Mouse (Mus musculus) left cerebral cortex, postnatal 10 days (tissue): ENCODE data around the gene Tmem158. TPM values are rescaled to one million over a fixed set of nuclear protein-coding genes. Genes with fewer than 3 reads are reported as not detected.
A peak's percentile ranks its signal among the peaks of the same experiment; 100 is the strongest.

Experiments
- DNase-seq, 2 experiments: peaks; one replicate each; pipeline ENCODE4 v3.0.0; 2021 to 2022; ENCODE audit warnings: low spot score in 2 of 2, mixed read lengths in 1 of 2; ENCODE audit errors: extremely low spot score in 1 of 2
- intact Hi-C: fragments of 180-260 bp; cut with DNase I; formaldehyde crosslinking; loops from one replicate; pipeline ENCODE4 v1.15.1; 2025
- total RNA-seq, 2 experiments: library from RNA; stranded (reverse); gene quantifications; 2 replicates each; pipeline ENCODE4 v1.2.3; 2021

Tmem158 gene
- 10 to 100 TPM; 81.5 to 87.1 TPM for total RNA-seq

DNA sequence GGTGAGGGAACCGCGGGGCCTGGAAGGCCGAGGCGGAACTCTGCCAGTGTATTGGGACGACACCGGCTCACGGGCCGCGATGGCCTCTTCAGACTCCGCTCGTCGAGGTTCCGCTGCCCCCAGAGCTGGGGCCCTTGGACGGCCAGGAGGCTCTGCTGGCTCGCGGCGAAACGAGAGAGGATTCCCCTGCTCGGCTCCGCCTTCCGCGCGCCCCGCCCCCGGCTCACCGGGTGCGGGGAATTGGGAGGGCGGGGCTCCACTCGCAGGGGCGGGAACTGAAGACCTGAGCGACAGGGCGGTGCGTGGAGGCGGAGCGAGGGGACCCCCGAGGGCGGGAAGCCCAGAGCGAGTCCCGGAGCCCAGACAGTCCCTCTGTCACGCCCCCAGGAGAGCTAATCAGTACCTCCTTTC is at the start of gene Tmem158:
Gene Tmem158, minus strand, starts transcription at position 154 of the 411 bp plus-strand sequence.
- peak; percentile 79 to 90 for DNase-seq
- intact Hi-C loops, result loop anchor here (2.0 to 5.0 kb wide), 2 partner anchors 107 to 178 kb away; partner anchors contain the start of gene Lars2

DNA sequence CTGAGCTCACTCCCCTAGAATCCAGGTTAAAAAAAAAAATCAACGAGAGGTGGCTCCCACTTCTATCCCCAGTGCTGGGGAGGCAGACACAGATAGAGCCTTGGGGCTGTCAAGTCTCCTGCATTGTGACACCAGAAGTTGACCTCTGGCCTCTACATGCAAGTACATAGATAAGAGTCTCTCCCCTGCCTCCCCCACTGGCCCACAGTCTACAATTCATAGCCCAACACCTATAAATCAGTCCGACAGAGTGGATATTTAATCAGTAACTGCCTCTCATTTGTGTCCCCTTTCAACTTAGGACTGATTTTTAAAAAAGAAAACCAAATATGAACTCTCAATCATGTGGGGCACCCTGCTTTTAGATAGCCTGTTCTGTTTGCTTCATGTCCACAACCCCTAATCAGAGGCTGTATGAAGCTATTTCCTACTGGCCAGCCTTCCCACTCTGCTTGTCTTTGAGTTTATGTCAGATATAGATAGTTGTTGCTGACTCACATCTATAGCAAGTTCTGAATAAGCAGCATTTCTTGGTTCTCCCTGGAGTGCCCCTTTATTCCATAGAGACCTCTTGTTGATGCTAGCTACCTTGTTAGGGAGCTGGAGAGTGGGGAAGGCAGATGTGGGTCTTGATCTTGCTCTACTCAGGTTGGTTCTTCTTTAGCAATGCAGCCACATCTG is 49.3 kb upstream of the Tmem158 start:
- intact Hi-C loops, result no loop called here
- DNase-seq, result no peak

DNA sequence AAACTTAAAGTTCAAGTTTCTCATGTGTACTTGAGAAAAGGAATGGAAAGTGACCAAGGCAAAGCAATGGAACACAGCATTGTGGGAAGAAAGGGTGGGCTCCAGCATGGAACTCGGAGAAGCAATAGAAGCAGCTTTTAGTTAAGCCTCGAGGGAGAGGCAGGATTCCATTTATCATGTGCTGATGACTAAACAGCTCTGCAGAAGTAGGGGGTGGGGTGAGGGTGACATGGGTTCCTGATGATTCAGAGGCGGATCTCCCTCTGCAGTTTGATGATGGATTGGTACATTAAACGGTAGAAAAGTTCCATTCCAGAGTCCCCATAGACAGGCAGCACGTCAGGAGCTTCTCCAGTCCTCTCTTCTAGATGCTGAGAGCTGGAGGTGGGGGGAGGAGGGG is 48.5 kb upstream of the Tmem158 start:
- no peak for DNase-seq
- intact Hi-C loops, result no loop called here

DNA sequence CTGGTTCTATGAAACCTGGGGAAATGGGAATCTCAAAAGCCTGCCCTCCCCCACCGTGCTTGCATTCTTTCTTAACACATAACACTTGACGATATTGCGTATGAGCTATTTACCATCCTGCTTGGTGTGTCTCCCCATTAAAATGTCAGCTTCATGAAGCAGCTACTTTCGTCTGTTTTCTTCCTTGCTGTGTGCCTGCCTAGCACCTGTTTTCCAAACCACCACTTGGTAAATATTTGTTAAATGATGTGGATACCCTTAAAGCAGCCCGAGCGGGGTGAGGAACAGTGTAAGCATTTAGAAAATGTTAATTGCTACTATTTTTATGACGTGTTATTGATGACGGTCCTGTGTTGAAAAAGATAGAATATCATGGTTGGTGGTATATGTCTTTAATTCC is 44.4 kb upstream of the Tmem158 start:
- no peak for DNase-seq
- intact Hi-C loops, result no loop called here

DNA sequence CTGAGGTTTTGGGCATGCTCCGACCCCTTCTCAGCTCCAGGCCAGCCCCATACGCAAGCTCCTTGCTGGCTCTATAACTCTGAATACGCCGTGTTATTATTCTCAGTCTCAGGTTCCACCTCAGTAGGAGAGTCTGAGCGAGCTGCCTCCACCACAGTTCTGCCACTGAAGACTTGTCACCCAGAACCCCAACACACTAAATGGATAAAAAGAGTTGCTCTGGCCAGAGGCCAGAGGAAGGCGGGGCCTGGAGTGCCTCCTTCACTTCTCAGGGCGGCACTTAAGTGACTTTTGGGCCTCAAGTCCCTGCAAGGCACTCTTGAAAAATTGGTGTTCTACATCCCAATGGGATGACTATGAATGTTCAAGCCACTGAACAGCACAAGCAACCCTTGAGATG is 43.4 kb upstream of the Tmem158 start:
- DNase-seq, result no peak
- intact Hi-C loops, result no loop called here

DNA sequence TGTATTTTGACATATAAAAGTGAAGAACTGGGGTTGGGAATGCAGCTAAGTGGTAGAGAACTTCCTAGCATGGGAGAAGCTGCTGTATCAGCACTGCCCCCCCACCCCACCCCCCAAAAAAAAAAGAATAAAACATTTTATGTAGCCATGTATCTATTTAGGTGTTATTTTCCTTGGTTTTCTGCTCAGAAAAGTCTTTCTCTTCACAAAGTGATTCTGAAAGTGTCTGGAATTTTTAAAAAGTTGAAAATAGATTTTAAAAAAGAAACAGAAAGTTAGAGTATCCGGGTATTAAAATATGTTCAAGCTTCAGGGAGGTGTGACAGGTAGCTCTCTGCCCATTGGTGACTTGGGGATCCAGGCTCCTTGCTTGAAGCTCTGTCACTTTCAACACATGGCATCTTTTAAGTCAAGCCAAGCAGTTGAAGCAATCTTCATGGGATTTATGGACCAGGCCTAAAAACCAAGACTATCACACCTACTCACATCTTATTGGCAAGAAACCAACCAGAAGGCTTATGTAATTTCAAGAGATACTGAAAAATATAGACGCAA is 42.3 kb upstream of the Tmem158 start:
- intact Hi-C loops, result no loop called here
- DNase-seq, result no peak

DNA sequence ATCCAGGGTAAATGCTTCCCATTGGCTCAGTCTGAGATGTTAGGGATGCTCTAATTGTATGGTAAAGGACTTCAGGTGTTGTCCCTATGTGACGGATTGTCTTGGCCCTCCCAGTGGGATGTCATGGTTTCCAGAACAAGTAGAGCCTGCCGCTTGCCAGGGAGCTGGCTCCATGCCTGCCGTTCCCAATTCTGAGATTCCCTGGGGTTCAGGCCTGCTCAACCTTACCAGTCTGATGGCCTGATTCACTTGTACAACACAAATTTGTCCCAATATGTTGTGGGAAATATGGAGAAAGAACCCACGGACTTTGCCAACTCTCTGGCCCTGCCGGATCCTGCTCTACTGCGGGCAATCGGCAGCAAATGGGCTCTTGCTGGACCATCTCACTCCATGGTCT is 37.3 kb upstream of the Tmem158 start:
- DNase-seq, result no peak
- intact Hi-C loops, result no loop called here

DNA sequence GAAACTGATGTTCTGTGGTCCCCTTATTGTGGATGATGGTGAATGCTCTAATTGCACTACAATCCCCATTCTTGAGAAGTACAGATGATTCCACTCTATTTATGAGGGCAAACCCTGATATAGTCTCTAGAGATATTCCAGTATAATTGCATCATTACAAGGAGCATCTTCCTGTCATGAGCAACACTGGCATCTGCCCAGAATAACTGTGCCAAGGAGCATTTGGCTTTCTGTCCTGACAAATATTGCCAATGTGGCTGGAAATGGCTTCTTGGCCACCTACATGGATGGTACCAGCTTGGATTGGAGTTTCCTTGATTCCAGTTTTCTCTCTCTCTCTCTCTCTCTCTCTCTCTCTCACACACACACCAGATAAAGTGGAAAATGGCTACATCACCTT is 35.7 kb upstream of the Tmem158 start:
- no peak for DNase-seq
- intact Hi-C loops, result no loop called here

DNA sequence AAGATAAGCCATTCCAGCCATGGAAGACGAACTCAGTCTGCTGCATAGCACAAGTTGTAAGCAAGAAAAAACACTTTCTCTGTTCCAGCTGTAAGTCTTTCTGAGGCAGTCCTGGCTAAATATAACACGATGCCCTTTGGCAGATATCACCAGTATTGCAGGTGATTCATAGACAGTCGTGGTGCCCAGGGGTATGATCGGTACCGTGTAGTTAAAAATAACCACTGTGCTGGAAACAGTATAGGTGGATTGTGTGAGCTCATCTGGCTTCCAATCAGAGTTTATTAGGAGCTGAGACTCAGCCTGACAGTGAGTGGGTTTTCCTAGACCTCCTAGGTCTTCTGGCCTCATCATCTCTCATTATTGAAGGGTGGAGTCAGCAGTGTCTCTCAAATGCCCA is 34.0 kb upstream of the Tmem158 start:
- no peak for DNase-seq
- intact Hi-C loops, result no loop called here

DNA sequence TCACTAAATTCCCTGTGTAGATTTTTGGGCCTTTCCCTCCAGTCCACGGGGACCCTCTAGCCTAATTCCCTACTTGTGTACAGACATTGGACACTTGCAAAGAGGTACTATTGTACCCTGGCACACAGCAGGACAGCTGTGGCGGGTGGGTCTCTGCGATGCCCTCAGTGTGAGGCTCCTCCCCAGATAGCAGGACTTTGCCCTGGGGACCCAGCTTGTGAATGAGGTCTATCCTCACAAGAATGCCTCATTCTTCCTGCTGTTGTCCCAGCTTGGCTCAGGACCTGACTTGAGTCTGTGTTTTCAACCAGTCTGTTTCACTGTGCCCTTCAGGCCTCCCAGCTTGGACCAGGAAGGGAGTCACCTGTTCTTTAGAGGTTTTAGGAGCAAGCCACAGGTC is 27.8 kb upstream of the Tmem158 start:
- no peak for DNase-seq
- intact Hi-C loops, result no loop called here

DNA sequence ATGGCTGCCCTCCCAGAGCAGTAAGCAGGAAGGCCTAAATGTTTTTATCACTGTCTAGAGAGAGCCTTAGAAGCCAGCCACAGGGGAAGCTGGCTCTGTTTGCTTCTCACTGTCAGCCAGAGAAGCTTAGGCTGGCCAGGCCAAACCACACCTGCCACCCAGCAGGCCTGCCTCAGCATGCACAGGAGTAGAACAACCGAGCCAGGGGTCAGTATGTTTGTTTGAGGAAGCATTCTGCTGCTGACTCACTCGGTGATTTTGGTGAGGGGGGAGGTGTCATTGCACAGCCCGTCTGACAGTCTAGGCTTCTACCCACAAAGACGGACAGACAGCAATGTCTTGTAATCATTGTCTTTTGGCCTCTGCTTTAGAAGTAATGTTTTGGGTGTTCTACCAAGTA is 25.1 kb upstream of the Tmem158 start:
- peak in 1 of 2 experiments; percentile 27 for DNase-seq
- intact Hi-C loops, result no loop called here

DNA sequence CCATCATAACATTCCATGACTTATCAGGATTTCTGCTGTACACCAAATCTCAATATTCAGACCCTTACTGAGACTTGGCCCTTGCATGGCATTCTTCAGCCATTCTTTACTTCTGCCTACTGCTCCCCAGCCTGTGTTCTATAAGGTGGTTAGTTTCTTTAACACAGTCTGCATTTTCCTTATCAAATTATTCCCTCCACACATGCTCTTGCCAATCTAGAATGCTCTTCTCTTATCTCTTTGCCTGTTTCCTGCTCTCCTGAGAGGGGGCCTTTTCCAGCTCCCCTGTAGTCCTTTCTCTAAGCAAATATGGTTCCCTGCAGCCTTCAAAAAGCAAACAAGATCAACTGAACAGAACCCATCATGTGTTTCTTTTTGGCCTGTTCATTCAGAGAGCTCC is 20.2 kb upstream of the Tmem158 start:
- intact Hi-C loops, result no loop called here

DNA sequence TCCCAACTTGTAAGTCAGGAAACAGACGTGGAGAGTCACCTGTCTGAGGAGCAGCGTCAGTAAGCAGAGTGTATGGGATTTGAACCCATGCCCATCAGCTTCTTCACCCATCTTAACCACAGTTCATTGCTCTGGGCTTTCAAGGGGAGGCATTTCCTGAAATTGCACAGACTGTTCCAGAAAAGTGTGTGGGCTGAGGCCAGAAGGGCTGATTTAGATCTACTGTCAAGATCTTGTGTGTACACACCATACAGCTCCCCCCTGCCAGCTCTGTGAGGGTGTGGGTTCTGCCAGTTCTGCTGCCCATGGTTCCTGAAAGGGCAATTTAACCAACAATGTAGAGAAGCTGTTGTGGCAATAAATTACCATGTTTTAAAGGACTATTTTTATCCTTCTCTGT is 17.4 kb upstream of the Tmem158 start:
- DNase-seq, result no peak
- intact Hi-C loops, result no loop called here

More for the DNA sequence above, 20.2 kb upstream of the Tmem158 start:
- no peak for DNase-seq

DNA sequence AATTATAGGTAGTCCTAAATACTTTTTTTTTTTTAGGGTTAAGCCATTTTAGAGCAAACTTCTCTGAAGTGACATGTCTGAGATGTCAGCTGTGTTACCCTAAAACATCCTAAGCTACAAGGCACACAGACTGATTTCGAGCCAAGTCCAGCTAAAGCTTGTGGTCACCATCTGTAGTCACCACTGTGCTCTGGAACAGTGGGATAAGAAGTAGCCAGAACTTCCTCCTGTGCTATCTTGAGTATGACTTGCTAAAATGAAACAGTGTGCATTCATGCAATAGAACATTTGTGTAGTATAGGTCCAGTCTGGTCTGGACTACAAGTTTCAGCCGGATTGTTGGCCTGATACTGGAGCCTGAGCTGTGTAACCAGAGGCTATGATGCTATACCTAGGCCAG is 14.8 kb upstream of the Tmem158 start:
- intact Hi-C loops, result no loop called here

DNA sequence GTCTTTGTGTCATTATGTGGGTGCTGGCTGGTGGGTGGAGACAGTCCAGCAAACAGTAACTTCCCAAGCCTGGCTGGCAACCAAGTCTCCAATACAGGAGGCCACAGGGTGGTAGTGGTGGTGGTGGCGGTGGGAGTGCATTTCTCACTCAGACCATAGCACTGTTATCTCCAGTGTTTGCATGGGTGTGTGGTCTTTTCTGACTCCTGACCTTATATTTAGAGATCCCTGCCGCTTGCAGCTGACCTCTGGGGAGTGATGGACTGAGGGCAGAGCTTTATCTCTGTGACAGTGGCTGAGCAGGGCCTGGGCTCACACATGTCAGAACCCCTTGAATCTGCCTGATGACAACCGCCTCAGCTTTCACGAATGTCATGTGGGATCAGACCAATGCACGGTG is 14.1 kb upstream of the Tmem158 start:
- intact Hi-C loops, result no loop called here
- no peak for DNase-seq

More for the DNA sequence above, 14.8 kb upstream of the Tmem158 start:
- DNase-seq, result no peak

DNA sequence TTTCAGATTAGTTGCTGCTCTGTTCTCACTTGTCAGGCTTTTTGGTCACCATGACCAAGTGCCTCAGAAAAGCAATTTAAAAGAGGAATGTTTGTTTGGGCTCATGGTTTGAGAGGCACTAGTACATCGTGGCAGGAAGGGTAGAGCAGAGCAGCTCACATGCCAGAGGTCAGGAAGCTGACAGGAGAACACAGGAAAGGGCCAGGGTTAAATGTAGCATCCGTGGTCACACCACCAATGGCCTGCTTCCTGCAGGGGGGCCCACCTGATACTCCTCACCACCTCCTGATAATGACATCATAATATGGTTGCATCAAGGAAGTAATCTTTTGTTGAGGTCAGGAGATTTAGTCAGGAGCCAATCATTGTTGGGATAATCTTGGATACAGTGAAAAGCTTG is 13.3 kb upstream of the Tmem158 start:
- intact Hi-C loops, result no loop called here

DNA sequence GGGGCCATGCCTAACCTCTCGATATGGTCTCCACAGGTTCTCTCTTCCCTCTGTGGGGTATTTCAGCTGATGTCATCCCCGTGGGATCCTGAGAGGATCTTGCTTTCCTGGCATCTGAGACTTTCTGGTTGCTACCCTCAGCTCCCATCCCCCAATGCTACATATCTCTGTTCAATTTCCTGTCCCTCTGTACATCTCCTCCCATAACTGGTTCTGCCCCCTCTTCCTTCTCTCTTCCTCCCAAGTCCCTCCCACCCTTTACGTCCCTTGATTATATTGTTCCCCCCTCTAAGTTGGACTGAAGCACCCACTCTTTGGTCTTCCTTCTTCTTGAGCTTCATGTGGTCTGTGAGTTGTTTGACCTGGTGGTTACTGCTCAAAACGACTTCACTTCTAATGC is 11.0 kb upstream of the Tmem158 start:
- intact Hi-C loops, result no loop called here
- no peak for DNase-seq

More for the DNA sequence above, 13.3 kb upstream of the Tmem158 start:
- no peak for DNase-seq

DNA sequence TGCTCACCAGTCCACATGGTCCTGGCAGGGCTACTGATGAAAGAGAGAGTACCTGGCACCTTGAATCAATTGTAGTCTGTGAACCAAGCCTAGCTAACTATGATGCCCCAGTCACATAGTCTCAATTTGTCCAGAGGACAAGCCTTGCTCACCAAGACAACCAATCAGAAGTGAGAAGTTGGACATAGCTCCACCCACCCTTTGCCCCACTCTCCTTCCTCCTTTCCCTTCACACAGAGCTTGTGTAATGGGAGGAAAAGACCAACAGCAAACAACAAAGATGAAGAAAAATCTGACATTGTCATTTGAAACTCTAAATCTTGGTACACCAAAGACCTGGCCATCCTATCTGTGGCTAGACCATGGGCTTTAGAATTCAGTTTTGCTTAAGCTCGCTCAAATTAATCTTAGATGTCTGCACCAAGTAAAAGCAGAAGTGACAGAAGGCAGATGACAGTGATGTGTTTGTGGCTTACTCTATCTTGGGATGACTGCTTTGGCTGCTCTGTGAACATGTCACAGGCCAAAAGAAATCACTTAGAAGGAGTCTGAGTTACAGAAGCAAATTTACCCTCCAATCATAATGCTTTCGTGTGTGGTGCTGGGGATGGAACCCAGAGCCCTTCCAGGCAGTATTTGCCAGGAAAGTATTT is 9.5 kb upstream of the Tmem158 start:
- DNase-seq, result no peak
- intact Hi-C loops, result no loop called here

DNA sequence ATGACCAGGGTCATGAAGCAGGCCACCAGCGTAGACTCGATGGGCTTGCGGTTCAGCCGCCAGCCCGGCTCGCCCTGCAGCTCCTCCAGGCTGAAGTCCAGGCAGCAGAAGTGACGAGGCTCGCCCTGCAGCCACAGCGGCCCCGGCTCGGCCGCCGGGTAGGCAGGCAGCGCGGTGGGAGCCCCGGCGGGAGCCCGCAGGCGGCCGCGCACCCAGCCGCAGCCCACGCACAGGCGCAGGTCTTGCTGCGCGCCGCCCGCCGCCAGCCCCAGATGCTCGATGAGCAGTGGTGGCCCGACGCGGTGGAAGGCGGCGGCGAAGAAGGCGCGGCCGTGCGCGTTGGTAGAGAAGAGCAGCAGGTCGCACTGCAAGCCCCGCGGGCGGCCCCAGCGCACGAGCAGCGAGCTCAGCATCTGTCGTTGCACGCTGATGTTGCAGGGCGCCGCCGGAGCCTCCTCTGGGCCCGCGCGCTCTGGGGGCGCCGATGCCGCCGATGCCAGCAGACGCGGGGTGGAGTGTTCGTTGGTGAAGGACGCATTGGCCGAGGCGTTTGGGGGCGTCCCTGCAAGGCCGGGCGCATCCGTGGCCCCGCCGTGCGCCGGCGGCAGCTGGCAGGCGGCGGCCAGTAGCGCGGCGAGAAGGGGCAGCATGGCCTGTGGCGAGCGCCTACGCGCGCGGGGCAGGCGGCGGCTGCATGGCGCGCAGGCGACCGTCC is 511 bp downstream of the Tmem158 start:
- intact Hi-C loops, result loop anchor here (2.0 to 5.0 kb wide), 3 partner anchors 107 to 267 kb away; partner anchors contain the start of genes Lars2 and Sacm1l
- peak; percentile 17 to 78 for DNase-seq
